Mouse (Mus musculus): Measurements from ENCODE around the gene Foxd2.
A peak's percentile ranks its signal among the peaks of the same experiment; 100 is the strongest.

Gene Foxd2

GRCm38 (mm10) chr4:114908829-114909601 is at the start of gene Foxd2:
Gene Foxd2 (minus strand): TSS chr4:114908873.
- peak; percentile 73 to 83 for DNase-seq (ENCODE audit: low spot score in 2 of 2)

GRCm38 (mm10) chr4:114958231-114958630 is 49.6 kb upstream of the Foxd2 start:
- no peak for DNase-seq (ENCODE audit: low spot score in 2 of 2)

GRCm38 (mm10) chr4:114957403-114957802 is 48.7 kb upstream of the Foxd2 start:
- no peak for DNase-seq (ENCODE audit: low spot score in 2 of 2)

- no peak for DNase-seq (ENCODE audit: low spot score in 2 of 2)
Measured at GRCm38 (mm10) chr4:114953172-114953571, 44.5 kb upstream of the Foxd2 start.

GRCm38 (mm10) chr4:114947852-114948481 is 39.3 kb upstream of the Foxd2 start:
- DNase-seq (ENCODE audit: low spot score in 2 of 2): no peak

- DNase-seq (ENCODE audit: low spot score in 2 of 2): peak; percentile 80 to 86
Measured at GRCm38 (mm10) chr4:114947395-114947794, 38.7 kb upstream of the Foxd2 start.

GRCm38 (mm10) chr4:114946416-114946815 is 37.7 kb upstream of the Foxd2 start:
- DNase-seq (ENCODE audit: low spot score in 2 of 2): no peak

- DNase-seq (ENCODE audit: low spot score in 2 of 2): no peak
Measured at GRCm38 (mm10) chr4:114945021-114945420, 36.3 kb upstream of the Foxd2 start.

- DNase-seq (ENCODE audit: low spot score in 2 of 2): no peak
Measured at GRCm38 (mm10) chr4:114942583-114942982, 33.9 kb upstream of the Foxd2 start.

- no peak for DNase-seq (ENCODE audit: low spot score in 2 of 2)
Measured at GRCm38 (mm10) chr4:114942112-114942511, 33.4 kb upstream of the Foxd2 start.

- DNase-seq (ENCODE audit: low spot score in 2 of 2): no peak
Measured at GRCm38 (mm10) chr4:114941311-114941710, 32.6 kb upstream of the Foxd2 start.

GRCm38 (mm10) chr4:114938248-114938647 is 29.6 kb upstream of the Foxd2 start:
- no peak for DNase-seq (ENCODE audit: low spot score in 2 of 2)

GRCm38 (mm10) chr4:114937459-114938047 is 28.9 kb upstream of the Foxd2 start:
- DNase-seq (ENCODE audit: low spot score in 2 of 2): no peak

- DNase-seq (ENCODE audit: low spot score in 2 of 2): no peak
Measured at GRCm38 (mm10) chr4:114934188-114934587, 25.5 kb upstream of the Foxd2 start.

GRCm38 (mm10) chr4:114932747-114933146 is 24.1 kb upstream of the Foxd2 start:
- no peak for DNase-seq (ENCODE audit: low spot score in 2 of 2)

- no peak for DNase-seq (ENCODE audit: low spot score in 2 of 2)
Measured at GRCm38 (mm10) chr4:114929155-114929554, 20.5 kb upstream of the Foxd2 start.

GRCm38 (mm10) chr4:114925917-114926312 is 17.2 kb upstream of the Foxd2 start, which contains the start of gene Foxe3:
Gene Foxe3 (minus strand): TSS chr4:114926013.
- no peak for DNase-seq (ENCODE audit: low spot score in 2 of 2)

- DNase-seq (ENCODE audit: low spot score in 2 of 2): peak in 1 of 2 experiments; percentile 5
Measured at GRCm38 (mm10) chr4:114924971-114925916, 16.6 kb upstream of the Foxd2 start.

GRCm38 (mm10) chr4:114917091-114917490 is 8.4 kb upstream of the Foxd2 start:
- peak in 1 of 2 experiments; percentile 32 for DNase-seq (ENCODE audit: low spot score in 2 of 2)

- no peak for DNase-seq (ENCODE audit: low spot score in 2 of 2)
Measured at GRCm38 (mm10) chr4:114916056-114916455, 7.4 kb upstream of the Foxd2 start.

- peak; percentile 47 to 74 for DNase-seq (ENCODE audit: low spot score in 2 of 2)
Measured at GRCm38 (mm10) chr4:114913594-114913962, 4.9 kb upstream of the Foxd2 start.
